Mouse (Mus musculus): ENCODE measurements at regions not wholly inside any gene's neighbourhood (a gene's known extent, or its start where the extent isn't known, plus 50 kb on each side); places are given as distances from the start of the nearest gene placed in this dataset.

DNA sequence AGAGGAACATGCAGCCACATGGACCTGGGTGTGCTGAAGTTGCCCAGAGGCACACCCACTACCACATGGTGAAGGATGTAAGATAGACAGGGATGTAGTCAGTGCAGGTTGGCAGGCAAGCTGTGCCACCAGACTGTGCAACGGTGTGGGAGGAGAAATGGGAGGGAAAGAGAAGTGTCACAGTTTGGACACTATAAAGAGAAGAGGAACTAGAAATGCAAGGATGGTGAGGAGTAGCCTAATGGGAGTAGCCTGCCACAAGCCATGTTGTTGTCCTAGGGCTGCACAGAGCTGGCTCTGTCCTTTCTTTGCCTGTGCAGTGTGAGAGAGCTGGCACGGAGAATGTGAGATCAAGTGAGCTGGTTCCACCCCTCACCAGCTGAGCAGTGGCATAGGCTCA lies 185.3 kb upstream of the Gjb5 start:
- no peak overlapping the region for H3K9ac ChIP-seq (ENCODE audit: low read length)
- no peaks in the 10 kb centered on the region for H3K4me1 ChIP-seq (ENCODE audit: control insufficient read depth in 2 of 2, insufficient read depth in 2 of 2, low read length in 2 of 2)
- no peak overlapping the region for H3K4me2 ChIP-seq (ENCODE audit: low read length)
- H3K27ac ChIP-seq (replicated peaks in 1 of 2; ENCODE audit: control insufficient read depth in 1 of 2, insufficient read depth in 1 of 2, low read depth in 2 of 2, low read length in 2 of 2) = no peak overlapping the region
- no peaks in the 10 kb centered on the region for H3K9me3 ChIP-seq (ENCODE audit: control insufficient read depth, low read length)
- no peak overlapping the region for H3K4me3 ChIP-seq (ENCODE audit: control insufficient read depth in 1 of 2, insufficient read depth in 1 of 2, low read depth in 1 of 2, low read length in 2 of 2)
- no peaks in the 10 kb centered on the region for H3K27me3 ChIP-seq (ENCODE audit: control insufficient read depth, insufficient read depth, low read length)
- WGBS = 69% methylated on average over 2 of the region's 2 CpGs
- ATAC-seq (ENCODE audit: insufficient number of reproducible peaks, insufficient read depth, low FRiP score, low read depth) = no peak
- no peaks in the 10 kb centered on the region for H3K36me3 ChIP-seq (ENCODE audit: control insufficient read depth, insufficient read depth, low read length)

- no peak for ATAC-seq (ENCODE audit: insufficient number of reproducible peaks, insufficient read depth, low FRiP score, low read depth)
- no peaks in the 10 kb centered on the region for H3K27me3 ChIP-seq (ENCODE audit: control insufficient read depth, insufficient read depth, low read length)
- no peaks in the 10 kb centered on the region for H3K4me1 ChIP-seq (ENCODE audit: control insufficient read depth in 2 of 2, insufficient read depth in 2 of 2, low read length in 2 of 2)
- no peaks in the 10 kb centered on the region for H3K9me3 ChIP-seq (ENCODE audit: control insufficient read depth, low read length)
- H3K27ac ChIP-seq (replicated peaks in 1 of 2; ENCODE audit: control insufficient read depth in 1 of 2, insufficient read depth in 1 of 2, low read depth in 2 of 2, low read length in 2 of 2) = no peak overlapping the region
- H3K9ac ChIP-seq (ENCODE audit: low read length) = no peak overlapping the region
- WGBS = 76% methylated on average over 4 of the region's 4 CpGs
- no peak overlapping the region for H3K4me2 ChIP-seq (ENCODE audit: low read length)
- no peaks in the 10 kb centered on the region for H3K36me3 ChIP-seq (ENCODE audit: control insufficient read depth, insufficient read depth, low read length)
- H3K4me3 ChIP-seq (ENCODE audit: control insufficient read depth in 1 of 2, insufficient read depth in 1 of 2, low read depth in 1 of 2, low read length in 2 of 2) = no peak overlapping the region
These were observed 184.8 kb upstream of the Gjb5 start for GRCm38 (mm10) chr4:127542771-127543170.

GRCm38 (mm10) chr4:127536952-127537351 lies 179.0 kb upstream of the Gjb5 start:
- ATAC-seq (ENCODE audit: insufficient number of reproducible peaks, insufficient read depth, low FRiP score, low read depth) = no peak
- no peaks in the 10 kb centered on the region for H3K27me3 ChIP-seq (ENCODE audit: control insufficient read depth, insufficient read depth, low read length)
- no peaks in the 10 kb centered on the region for H3K4me1 ChIP-seq (ENCODE audit: control insufficient read depth in 2 of 2, insufficient read depth in 2 of 2, low read length in 2 of 2)
- H3K4me3 ChIP-seq (ENCODE audit: control insufficient read depth in 1 of 2, insufficient read depth in 1 of 2, low read depth in 1 of 2, low read length in 2 of 2) = no peak overlapping the region
- no peak overlapping the region for H3K27ac ChIP-seq (replicated peaks in 1 of 2; ENCODE audit: control insufficient read depth in 1 of 2, insufficient read depth in 1 of 2, low read depth in 2 of 2, low read length in 2 of 2)
- 41% methylated on average over 5 of the region's 5 CpGs for WGBS
- no peak overlapping the region for H3K9ac ChIP-seq (ENCODE audit: low read length)
- no peaks in the 10 kb centered on the region for H3K9me3 ChIP-seq (ENCODE audit: control insufficient read depth, low read length)
- no peaks in the 10 kb centered on the region for H3K36me3 ChIP-seq (ENCODE audit: control insufficient read depth, insufficient read depth, low read length)
- H3K4me2 ChIP-seq (ENCODE audit: low read length) = no peak overlapping the region

- no peak for ATAC-seq (ENCODE audit: insufficient number of reproducible peaks, insufficient read depth, low FRiP score, low read depth)
- Histone ChIP-seq H3K9ac (ENCODE audit: low read length) (no peak overlapping the region), H3K4me1 (ENCODE audit: control insufficient read depth in 2 of 2, insufficient read depth in 2 of 2, low read length in 2 of 2) (no peaks in the 10 kb centered on the region), H3K36me3 (ENCODE audit: control insufficient read depth, insufficient read depth, low read length) (no peaks in the 10 kb centered on the region), H3K4me3 (ENCODE audit: control insufficient read depth in 1 of 2, insufficient read depth in 1 of 2, low read depth in 1 of 2, low read length in 2 of 2) (no peak overlapping the region), H3K9me3 (ENCODE audit: control insufficient read depth, low read length) (no peaks in the 10 kb centered on the region), H3K27ac (replicated peaks in 1 of 2; ENCODE audit: control insufficient read depth in 1 of 2, insufficient read depth in 1 of 2, low read depth in 2 of 2, low read length in 2 of 2) (no peak overlapping the region), H3K4me2 (ENCODE audit: low read length) (no peak overlapping the region), H3K27me3 (ENCODE audit: control insufficient read depth, insufficient read depth, low read length) (no peaks in the 10 kb centered on the region)
- WGBS = 77% methylated on average over 7 of the region's 7 CpGs
These were observed 177.6 kb upstream of the Gjb5 start for GRCm38 (mm10) chr4:127535630-127536029.

DNA sequence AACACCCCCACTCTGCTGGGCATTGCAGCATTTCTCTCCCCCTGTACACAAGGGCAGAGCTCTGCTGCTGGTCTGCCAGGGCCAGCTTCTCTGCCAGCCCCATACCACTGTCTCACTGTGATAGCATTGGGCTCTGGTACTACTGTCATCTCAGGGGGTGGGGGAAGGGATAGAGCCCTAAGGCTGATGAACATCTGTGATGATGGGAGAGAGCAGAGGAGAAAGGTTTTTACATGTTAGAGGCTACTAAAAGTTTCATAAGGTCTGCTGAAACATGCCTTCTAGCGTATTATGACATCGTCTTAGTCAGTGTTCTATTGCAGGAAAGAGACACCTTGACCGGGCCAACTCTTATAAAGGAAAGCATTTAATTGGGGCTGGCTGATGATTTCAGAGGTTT lies 176.4 kb upstream of the Gjb5 start:
- no peak for ATAC-seq (ENCODE audit: insufficient number of reproducible peaks, insufficient read depth, low FRiP score, low read depth)
- H3K9ac ChIP-seq (ENCODE audit: low read length) = no peak overlapping the region
- WGBS = 93% methylated on average over 3 of the region's 3 CpGs

DNA sequence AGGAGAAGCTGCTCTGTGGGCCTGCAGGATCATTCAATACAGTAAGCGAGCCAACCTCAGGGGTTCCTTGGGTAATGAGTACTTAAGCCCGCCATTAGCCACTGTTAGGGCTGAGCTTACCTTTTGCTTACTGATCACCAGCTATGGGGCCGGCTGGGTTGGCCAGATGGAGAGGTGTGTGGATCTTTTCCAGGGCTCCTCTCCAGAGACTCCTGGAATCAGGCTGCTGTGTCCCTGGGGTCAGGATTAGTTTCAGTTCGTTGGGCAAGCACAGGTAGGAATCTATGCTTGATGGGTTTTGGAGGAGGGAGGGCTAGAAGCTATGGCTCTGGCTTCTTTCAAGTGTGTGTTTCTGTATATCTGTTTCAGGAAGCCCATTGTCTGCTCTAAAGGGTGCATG lies 175.7 kb upstream of the Gjb5 start:
- no peaks in the 10 kb centered on the region for H3K27me3 ChIP-seq (ENCODE audit: control insufficient read depth, insufficient read depth, low read length)
- no peaks in the 10 kb centered on the region for H3K4me1 ChIP-seq (ENCODE audit: control insufficient read depth in 2 of 2, insufficient read depth in 2 of 2, low read length in 2 of 2)
- H3K9me3 ChIP-seq (ENCODE audit: control insufficient read depth, low read length) = no peaks in the 10 kb centered on the region
- no peak for ATAC-seq (ENCODE audit: insufficient number of reproducible peaks, insufficient read depth, low FRiP score, low read depth)
- no peak overlapping the region for H3K27ac ChIP-seq (replicated peaks in 1 of 2; ENCODE audit: control insufficient read depth in 1 of 2, insufficient read depth in 1 of 2, low read depth in 2 of 2, low read length in 2 of 2)
- H3K36me3 ChIP-seq (ENCODE audit: control insufficient read depth, insufficient read depth, low read length) = no peaks in the 10 kb centered on the region
- WGBS = 73% methylated on average over 4 of the region's 4 CpGs
- no peak overlapping the region for H3K9ac ChIP-seq (ENCODE audit: low read length)
- no peak overlapping the region for H3K4me3 ChIP-seq (ENCODE audit: control insufficient read depth in 1 of 2, insufficient read depth in 1 of 2, low read depth in 1 of 2, low read length in 2 of 2)
- H3K4me2 ChIP-seq (ENCODE audit: low read length) = no peak overlapping the region

More for the DNA sequence above, 176.4 kb upstream of the Gjb5 start:
- Histone ChIP-seq H3K4me1 (ENCODE audit: control insufficient read depth in 2 of 2, insufficient read depth in 2 of 2, low read length in 2 of 2) (no peaks in the 10 kb centered on the region), H3K36me3 (ENCODE audit: control insufficient read depth, insufficient read depth, low read length) (no peaks in the 10 kb centered on the region), H3K4me2 (ENCODE audit: low read length) (no peak overlapping the region), H3K4me3 (ENCODE audit: control insufficient read depth in 1 of 2, insufficient read depth in 1 of 2, low read depth in 1 of 2, low read length in 2 of 2) (no peak overlapping the region), H3K27ac (replicated peaks in 1 of 2; ENCODE audit: control insufficient read depth in 1 of 2, insufficient read depth in 1 of 2, low read depth in 2 of 2, low read length in 2 of 2) (no peak overlapping the region), H3K27me3 (ENCODE audit: control insufficient read depth, insufficient read depth, low read length) (no peaks in the 10 kb centered on the region), H3K9me3 (ENCODE audit: control insufficient read depth, low read length) (no peaks in the 10 kb centered on the region)

DNA sequence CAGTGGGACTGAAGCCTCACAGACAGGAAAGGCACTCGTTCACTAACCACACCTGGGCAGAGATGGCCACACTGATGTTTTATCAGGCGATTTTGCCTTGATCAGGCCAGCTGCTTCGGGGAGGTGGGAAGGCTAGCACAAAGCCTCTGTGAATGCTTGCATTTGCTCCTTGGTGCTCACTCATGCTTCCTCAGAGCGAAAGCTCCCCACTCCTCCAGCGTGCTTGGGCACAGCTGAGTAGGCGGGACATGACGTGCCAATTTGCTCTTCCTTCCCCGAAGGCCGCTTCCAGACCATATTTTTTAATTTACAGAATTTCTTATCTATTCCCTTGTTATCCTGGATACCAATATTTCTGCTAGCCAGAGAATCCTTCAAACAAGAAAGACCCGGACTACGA lies 172.8 kb upstream of the Gjb5 start:
- Histone ChIP-seq H3K4me2 (ENCODE audit: low read length) (no peak overlapping the region), H3K4me1 (ENCODE audit: control insufficient read depth in 2 of 2, insufficient read depth in 2 of 2, low read length in 2 of 2) (no peaks in the 10 kb centered on the region), H3K9me3 (ENCODE audit: control insufficient read depth, low read length) (no peaks in the 10 kb centered on the region), H3K27me3 (ENCODE audit: control insufficient read depth, insufficient read depth, low read length) (no peaks in the 10 kb centered on the region), H3K36me3 (ENCODE audit: control insufficient read depth, insufficient read depth, low read length) (no peaks in the 10 kb centered on the region), H3K9ac (ENCODE audit: low read length) (no peak overlapping the region), H3K27ac (replicated peaks in 1 of 2; ENCODE audit: control insufficient read depth in 1 of 2, insufficient read depth in 1 of 2, low read depth in 2 of 2, low read length in 2 of 2) (no peak overlapping the region), H3K4me3 (ENCODE audit: control insufficient read depth in 1 of 2, insufficient read depth in 1 of 2, low read depth in 1 of 2, low read length in 2 of 2) (no peak overlapping the region)
- WGBS = 82% methylated on average over 10 of the region's 11 CpGs
- ATAC-seq (ENCODE audit: insufficient number of reproducible peaks, insufficient read depth, low FRiP score, low read depth) = no peak

DNA sequence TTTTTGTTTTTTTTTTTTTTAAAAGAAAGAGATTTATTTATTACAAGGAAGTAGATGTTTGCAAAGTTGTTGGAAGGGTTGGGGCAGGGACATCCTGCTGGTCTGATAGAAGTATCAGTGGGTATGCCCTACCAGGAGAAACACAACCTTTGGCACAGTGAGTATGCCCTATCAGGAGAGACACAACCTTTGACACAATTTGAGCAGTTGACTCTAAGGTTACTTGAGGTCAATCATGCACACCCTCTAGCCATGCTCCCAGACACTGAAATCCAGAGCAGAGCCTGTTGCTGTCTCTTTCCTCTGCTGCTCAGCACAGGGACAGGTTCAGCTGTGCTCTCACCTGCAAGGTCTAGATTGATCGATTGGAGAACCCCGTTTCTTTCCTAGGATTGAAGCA lies 164.2 kb upstream of the Gjb5 start:
- no peaks in the 10 kb centered on the region for H3K9me3 ChIP-seq (ENCODE audit: control insufficient read depth, low read length)
- no peaks in the 10 kb centered on the region for H3K27me3 ChIP-seq (ENCODE audit: control insufficient read depth, insufficient read depth, low read length)
- H3K36me3 ChIP-seq (ENCODE audit: control insufficient read depth, insufficient read depth, low read length) = no peaks in the 10 kb centered on the region
- no peak overlapping the region for H3K27ac ChIP-seq (replicated peaks in 1 of 2; ENCODE audit: control insufficient read depth in 1 of 2, insufficient read depth in 1 of 2, low read depth in 2 of 2, low read length in 2 of 2)
- no peak for ATAC-seq (ENCODE audit: insufficient number of reproducible peaks, insufficient read depth, low FRiP score, low read depth)
- no peaks in the 10 kb centered on the region for H3K4me1 ChIP-seq (ENCODE audit: control insufficient read depth in 2 of 2, insufficient read depth in 2 of 2, low read length in 2 of 2)
- no peak overlapping the region for H3K4me2 ChIP-seq (ENCODE audit: low read length)
- no peak overlapping the region for H3K4me3 ChIP-seq (ENCODE audit: control insufficient read depth in 1 of 2, insufficient read depth in 1 of 2, low read depth in 1 of 2, low read length in 2 of 2)
- 84% methylated on average over 2 of the region's 2 CpGs for WGBS
- H3K9ac ChIP-seq (ENCODE audit: low read length) = no peak overlapping the region

Measured in heart, embryonic 14.5 days (tissue).